Mouse (Mus musculus): ENCODE measurements around the gene Ahnak2. TPM values are rescaled to one million over a fixed set of nuclear protein-coding genes. Genes with fewer than 3 reads are reported as not detected.
A peak's percentile ranks its signal among the peaks of the same experiment; 100 is the strongest.

Ahnak2 gene
- polyA plus RNA-seq, 2 experiments, result 0.06 to 0.13 TPM

DNA sequence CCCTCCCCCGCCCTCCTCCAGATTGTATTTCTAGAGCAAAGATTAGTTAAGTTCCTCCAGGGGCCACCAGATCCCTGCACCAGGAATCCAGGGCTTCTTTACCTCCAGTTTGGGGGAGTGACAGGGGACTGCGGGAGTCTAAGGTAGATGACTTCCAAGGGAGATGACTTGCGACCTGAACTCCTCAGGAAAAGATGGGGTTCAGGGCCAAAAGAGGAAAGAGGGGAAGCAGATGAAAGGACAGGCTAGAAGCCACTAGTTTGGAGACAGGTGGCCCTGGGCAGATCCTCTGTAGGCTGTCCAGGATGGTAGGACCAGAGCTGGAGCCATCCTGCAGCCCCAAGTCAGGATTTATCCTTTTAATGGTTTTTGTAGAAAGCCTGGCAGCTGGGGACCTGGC lies 460 bp upstream of the Ahnak2 start:
- no peak overlapping the region for H3K4me2 ChIP-seq (ENCODE audit: low read depth)
- no peak overlapping the region for H3K9ac ChIP-seq (replicated peaks)
- H3K36me3 ChIP-seq (replicated peaks; ENCODE audit: control insufficient read depth, insufficient read depth, low read depth), result no peaks in the 10 kb centered on the region
- H3K27me3 ChIP-seq (ENCODE audit: control insufficient read depth, insufficient read depth, low read length), result peaks cover 27% of the 10 kb centered on the region
- H3K4me3 ChIP-seq (ENCODE audit: insufficient read depth in 1 of 2, low read depth in 2 of 2, low read length in 2 of 2), result no peak overlapping the region
- no peak for TF ChIP-seq CTCF (IDR thresholded peaks at IDR 0.05; ENCODE audit: low read depth)
- no peak for TF ChIP-seq EP300 (IDR thresholded peaks at IDR 0.05; ENCODE audit: low read depth)
- H3K27ac ChIP-seq, result no peak overlapping the region
- WGBS (ENCODE audit: insufficient replicate concordance), result 25% methylated on average over 3 of the region's 3 CpGs
- ATAC-seq (ENCODE audit: insufficient read depth), result no peak
- no peaks in the 10 kb centered on the region for H3K9me3 ChIP-seq (ENCODE audit: control insufficient read depth, low read length)
- no peaks in the 10 kb centered on the region for H3K4me1 ChIP-seq (replicated peaks; ENCODE audit: control insufficient read depth in 2 of 2, insufficient read depth in 2 of 2, low read length in 1 of 2)
- no peak for DNase-seq (ENCODE audit: low read depth in 3 of 3, low spot score in 3 of 3)

DNA sequence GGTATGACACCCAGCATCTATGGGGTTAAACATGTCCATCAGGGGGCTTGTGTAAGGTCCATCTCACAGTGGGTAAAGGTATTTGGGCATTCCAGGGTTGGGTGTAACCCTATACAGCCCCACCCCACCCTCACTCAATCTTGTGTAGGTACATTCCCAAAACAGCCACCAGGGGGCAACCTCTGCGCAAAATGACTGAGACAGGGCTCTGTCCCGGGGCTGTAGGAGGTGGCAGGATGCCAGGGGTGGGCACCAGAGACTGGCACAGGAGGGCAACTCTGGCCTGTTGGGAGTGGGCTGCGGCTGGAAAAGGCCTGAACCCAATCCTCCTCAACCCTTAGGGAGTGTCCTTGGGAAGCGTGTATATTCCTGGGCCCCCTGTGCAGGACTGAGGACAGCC lies 2.0 kb downstream of the Ahnak2 start:
- no peaks in the 10 kb centered on the region for H3K9me3 ChIP-seq (ENCODE audit: control insufficient read depth, low read length)
- DNase-seq (ENCODE audit: low read depth in 3 of 3, low spot score in 3 of 3), result peak; percentile 18 to 41 (median 26)
- peaks cover 27% of the 10 kb centered on the region for H3K27me3 ChIP-seq (ENCODE audit: control insufficient read depth, insufficient read depth, low read length)
- ATAC-seq (ENCODE audit: insufficient read depth), result peak; percentile 34
- H3K9ac ChIP-seq (replicated peaks), result no peak overlapping the region
- TF ChIP-seq CTCF (IDR thresholded peaks at IDR 0.05; ENCODE audit: low read depth) (peak; percentile 91), EP300 (IDR thresholded peaks at IDR 0.05; ENCODE audit: low read depth) (no peak)
- H3K27ac ChIP-seq, result no peak overlapping the region
- WGBS (ENCODE audit: insufficient replicate concordance), result 7% methylated on average over 4 of the region's 4 CpGs
- H3K4me3 ChIP-seq (ENCODE audit: insufficient read depth in 1 of 2, low read depth in 2 of 2, low read length in 2 of 2), result no peak overlapping the region
- no peaks in the 10 kb centered on the region for H3K36me3 ChIP-seq (replicated peaks; ENCODE audit: control insufficient read depth, insufficient read depth, low read depth)
- H3K4me1 ChIP-seq (replicated peaks; ENCODE audit: control insufficient read depth in 2 of 2, insufficient read depth in 2 of 2, low read length in 1 of 2), result no peaks in the 10 kb centered on the region
- no peak overlapping the region for H3K4me2 ChIP-seq (ENCODE audit: low read depth)

DNA sequence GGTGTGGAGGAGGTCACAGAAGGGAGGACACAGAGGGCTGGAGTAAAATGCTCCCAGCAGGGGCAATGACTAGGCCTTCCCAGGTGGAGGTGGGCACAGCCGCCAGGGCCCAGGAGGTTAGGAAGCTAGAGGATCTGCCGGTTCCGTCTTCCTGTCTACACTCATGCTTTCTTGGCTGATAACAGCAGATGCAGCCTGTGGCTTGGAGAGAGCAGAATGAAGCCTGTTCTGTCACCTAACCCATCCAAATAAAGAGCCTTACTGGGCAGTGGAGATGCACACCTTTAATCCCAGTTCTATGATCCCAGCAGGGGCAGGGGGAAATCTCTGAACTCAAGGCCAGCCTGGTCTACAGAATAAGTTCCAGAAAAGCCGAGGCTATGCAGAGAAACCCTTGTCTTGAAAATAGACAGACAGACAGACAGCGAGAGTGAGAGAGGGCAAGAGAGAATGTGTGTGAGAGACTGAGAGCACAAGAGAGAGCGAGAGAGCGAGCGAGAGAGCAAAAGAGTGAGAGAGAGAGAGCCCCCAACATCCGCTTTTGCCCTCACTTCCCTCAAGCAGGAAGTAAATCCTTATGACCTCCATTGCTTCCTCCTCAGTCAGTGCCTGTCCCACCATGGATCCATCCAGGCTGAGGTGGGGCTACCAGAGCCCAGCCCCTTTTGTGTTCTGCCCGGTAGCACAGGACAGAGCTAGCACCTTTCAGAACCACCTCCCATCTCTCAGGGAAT lies 3.1 kb downstream of the Ahnak2 start:
- ATAC-seq (ENCODE audit: insufficient read depth) (no peak), DNase-seq (ENCODE audit: low read depth in 3 of 3, low spot score in 3 of 3) (no peak)
- Histone ChIP-seq H3K36me3 (replicated peaks; ENCODE audit: control insufficient read depth, insufficient read depth, low read depth) (no peaks in the 10 kb centered on the region), H3K9me3 (ENCODE audit: control insufficient read depth, low read length) (no peaks in the 10 kb centered on the region), H3K4me3 (ENCODE audit: insufficient read depth in 1 of 2, low read depth in 2 of 2, low read length in 2 of 2) (no peak overlapping the region), H3K4me2 (ENCODE audit: low read depth) (no peak overlapping the region), H3K27ac (no peak overlapping the region), H3K9ac (replicated peaks) (no peak overlapping the region), H3K27me3 (ENCODE audit: control insufficient read depth, insufficient read depth, low read length) (peaks cover 27% of the 10 kb centered on the region), H3K4me1 (replicated peaks; ENCODE audit: control insufficient read depth in 2 of 2, insufficient read depth in 2 of 2, low read length in 1 of 2) (no peaks in the 10 kb centered on the region)
- TF ChIP-seq EP300 (IDR thresholded peaks at IDR 0.05; ENCODE audit: low read depth) (no peak), CTCF (IDR thresholded peaks at IDR 0.05; ENCODE audit: low read depth) (no peak)
- WGBS (ENCODE audit: insufficient replicate concordance), result 52% methylated on average over 10 of the region's 10 CpGs

DNA sequence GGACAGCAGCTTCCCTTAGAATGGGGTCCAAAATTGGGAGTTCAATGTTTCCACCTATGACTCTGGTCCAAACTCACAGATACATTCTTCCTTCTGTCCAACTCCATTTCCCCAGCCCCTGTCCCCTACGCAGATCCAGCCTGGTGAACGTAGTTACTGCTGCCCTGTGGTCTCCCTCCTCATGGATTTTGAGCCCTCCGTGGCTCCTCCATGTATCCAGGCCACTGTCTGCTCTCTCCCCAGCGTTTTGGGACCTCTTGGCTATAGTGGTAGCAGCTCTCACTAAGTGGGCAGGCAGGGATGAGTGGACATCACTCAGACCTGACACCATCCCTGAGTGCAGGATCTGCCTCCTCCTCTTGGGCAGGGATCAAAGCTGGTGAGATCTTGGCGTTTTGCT lies 3.7 kb downstream of the Ahnak2 start:
- Histone ChIP-seq H3K9me3 (ENCODE audit: control insufficient read depth, low read length) (no peaks in the 10 kb centered on the region), H3K27ac (no peak overlapping the region), H3K4me3 (ENCODE audit: insufficient read depth in 1 of 2, low read depth in 2 of 2, low read length in 2 of 2) (no peak overlapping the region), H3K9ac (replicated peaks) (no peak overlapping the region), H3K4me1 (replicated peaks; ENCODE audit: control insufficient read depth in 2 of 2, insufficient read depth in 2 of 2, low read length in 1 of 2) (no peaks in the 10 kb centered on the region), H3K27me3 (ENCODE audit: control insufficient read depth, insufficient read depth, low read length) (peaks cover 27% of the 10 kb centered on the region), H3K4me2 (ENCODE audit: low read depth) (no peak overlapping the region), H3K36me3 (replicated peaks; ENCODE audit: control insufficient read depth, insufficient read depth, low read depth) (no peaks in the 10 kb centered on the region)
- WGBS (ENCODE audit: insufficient replicate concordance), result 56% methylated on average over 5 of the region's 5 CpGs
- ATAC-seq (ENCODE audit: insufficient read depth) (no peak), DNase-seq (ENCODE audit: low read depth in 3 of 3, low spot score in 3 of 3) (no peak)
- TF ChIP-seq EP300 (IDR thresholded peaks at IDR 0.05; ENCODE audit: low read depth) (no peak), CTCF (IDR thresholded peaks at IDR 0.05; ENCODE audit: low read depth) (no peak)

DNA sequence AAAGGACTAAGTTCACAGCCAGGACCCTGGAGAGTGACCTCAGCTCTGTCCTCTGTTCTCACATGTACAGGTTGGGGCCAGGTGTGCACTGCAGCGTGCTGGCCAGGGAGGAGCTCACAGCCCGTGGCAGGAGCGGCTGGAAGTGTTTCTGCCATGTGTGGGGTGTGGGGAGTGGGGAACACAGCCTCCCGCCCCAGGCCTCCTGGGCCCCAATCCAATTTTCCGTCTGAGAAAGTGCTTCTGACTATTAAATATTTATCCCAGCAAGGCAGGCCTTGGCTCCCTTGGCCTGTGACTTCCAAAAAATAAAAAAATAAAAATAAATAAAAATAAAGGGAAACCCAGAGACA lies 4.2 kb downstream of the Ahnak2 start:
- TF ChIP-seq CTCF (IDR thresholded peaks at IDR 0.05; ENCODE audit: low read depth) (no peak), EP300 (IDR thresholded peaks at IDR 0.05; ENCODE audit: low read depth) (no peak)
- H3K27me3 ChIP-seq (ENCODE audit: control insufficient read depth, insufficient read depth, low read length), result peaks cover 24% of the 10 kb centered on the region
- no peak overlapping the region for H3K9ac ChIP-seq (replicated peaks)
- H3K4me2 ChIP-seq (ENCODE audit: low read depth), result no peak overlapping the region
- DNase-seq (ENCODE audit: low read depth in 3 of 3, low spot score in 3 of 3) (no peak), ATAC-seq (ENCODE audit: insufficient read depth) (no peak)
- H3K4me3 ChIP-seq (ENCODE audit: insufficient read depth in 1 of 2, low read depth in 2 of 2, low read length in 2 of 2), result no peak overlapping the region
- no peak overlapping the region for H3K27ac ChIP-seq
- H3K9me3 ChIP-seq (ENCODE audit: control insufficient read depth, low read length), result no peaks in the 10 kb centered on the region
- 40% methylated on average over 5 of the region's 5 CpGs for WGBS (ENCODE audit: insufficient replicate concordance)
- H3K36me3 ChIP-seq (replicated peaks; ENCODE audit: control insufficient read depth, insufficient read depth, low read depth), result no peaks in the 10 kb centered on the region
- H3K4me1 ChIP-seq (replicated peaks; ENCODE audit: control insufficient read depth in 2 of 2, insufficient read depth in 2 of 2, low read length in 1 of 2), result no peaks in the 10 kb centered on the region

Measured in liver, embryonic 14.5 days (tissue).